Mouse (Mus musculus): ENCODE data around the gene Nfe2l1. TPM values are rescaled to one million over a fixed set of nuclear protein-coding genes. Genes with fewer than 3 reads are reported as not detected.

The Nfe2l1 gene
- polyA plus RNA-seq, 1 experiment from 2014 or later: 40.1 TPM

DNA sequence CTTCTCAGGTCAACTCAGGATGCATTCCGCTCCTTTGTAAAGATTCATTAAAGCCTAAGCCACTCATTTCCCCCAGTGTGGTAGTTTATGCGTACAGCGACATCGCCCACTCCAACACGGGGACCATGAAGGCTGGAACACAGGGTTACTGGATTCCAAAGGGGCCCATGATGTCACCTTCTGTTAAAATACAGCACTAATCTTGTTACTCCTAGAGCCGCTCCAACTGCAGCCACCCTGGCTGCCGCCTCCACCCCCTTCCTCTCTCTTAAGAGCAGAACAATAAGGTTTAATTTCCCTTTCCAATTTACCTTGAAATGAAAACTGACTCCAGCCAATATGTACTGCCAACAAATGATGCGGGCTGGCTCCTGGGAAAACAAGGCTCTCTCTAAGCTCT lies 54.7 kb downstream of the Nfe2l1 start:
- 0 out of 2 replicates have a peak overlapping the region, but pooled peaks have one; percentile 82 for H3K4me2 ChIP-seq (ENCODE audit: low read length)
- DNase-seq (no peak), ATAC-seq (ENCODE audit: low FRiP score, low TSS enrichment) (no peak)
- no peaks in the 10 kb centered on the region for H3K27me3 ChIP-seq (ENCODE audit: control insufficient read depth, insufficient read depth, low read length)
- H3K4me3 ChIP-seq (replicated peaks; ENCODE audit: low read depth, low read length): no peak overlapping the region
- no peak overlapping the region for H3K9ac ChIP-seq (replicated peaks; ENCODE audit: low read length)
- H3K36me3 ChIP-seq (ENCODE audit: control insufficient read depth, insufficient read depth, low read length): peaks cover 40% of the 10 kb centered on the region
- peaks cover 8% of the 10 kb centered on the region for H3K4me1 ChIP-seq (ENCODE audit: control insufficient read depth, insufficient read depth, low read length)
- no peak overlapping the region for H3K27ac ChIP-seq (replicated peaks; ENCODE audit: low read depth, low read length)
- H3K9me3 ChIP-seq (ENCODE audit: control insufficient read depth, low read length): no peaks in the 10 kb centered on the region
- 84% methylated on average over 8 of the region's 8 CpGs for WGBS

DNA sequence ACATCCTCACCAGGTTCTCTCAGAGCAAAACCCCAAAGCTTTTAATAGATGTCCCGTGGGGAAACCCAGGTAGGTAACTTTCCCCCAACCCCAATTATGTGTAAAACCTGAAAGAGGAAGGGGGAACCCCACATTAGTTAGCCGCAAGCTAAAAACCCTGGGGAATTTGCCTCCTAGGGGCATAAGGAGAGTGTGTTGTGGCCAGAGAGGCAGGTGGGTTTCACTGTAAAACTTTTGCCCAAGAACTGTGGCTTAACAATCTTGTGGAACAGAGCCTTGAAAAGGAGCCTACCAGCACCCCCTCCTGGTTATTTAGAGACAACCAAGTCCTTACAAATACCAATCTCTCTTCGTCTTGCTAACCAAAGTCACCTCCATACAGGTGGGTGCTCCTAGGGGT lies 55.2 kb downstream of the Nfe2l1 start:
- no peak for ATAC-seq (ENCODE audit: low FRiP score, low TSS enrichment)
- H3K4me3 ChIP-seq (replicated peaks; ENCODE audit: low read depth, low read length): no peak overlapping the region
- no peak overlapping the region for H3K9ac ChIP-seq (replicated peaks; ENCODE audit: low read length)
- H3K4me1 ChIP-seq (ENCODE audit: control insufficient read depth, insufficient read depth, low read length): peaks cover 8% of the 10 kb centered on the region
- H3K27me3 ChIP-seq (ENCODE audit: control insufficient read depth, insufficient read depth, low read length): no peaks in the 10 kb centered on the region
- no peaks in the 10 kb centered on the region for H3K9me3 ChIP-seq (ENCODE audit: control insufficient read depth, low read length)
- DNase-seq: no peak
- H3K36me3 ChIP-seq (ENCODE audit: control insufficient read depth, insufficient read depth, low read length): peaks cover 45% of the 10 kb centered on the region
- 0 out of 2 replicates have a peak overlapping the region, but pooled peaks have one; percentile 82 for H3K4me2 ChIP-seq (ENCODE audit: low read length)
- WGBS: 82% methylated on average over 3 of the region's 3 CpGs
- H3K27ac ChIP-seq (replicated peaks; ENCODE audit: low read depth, low read length): no peak overlapping the region

DNA sequence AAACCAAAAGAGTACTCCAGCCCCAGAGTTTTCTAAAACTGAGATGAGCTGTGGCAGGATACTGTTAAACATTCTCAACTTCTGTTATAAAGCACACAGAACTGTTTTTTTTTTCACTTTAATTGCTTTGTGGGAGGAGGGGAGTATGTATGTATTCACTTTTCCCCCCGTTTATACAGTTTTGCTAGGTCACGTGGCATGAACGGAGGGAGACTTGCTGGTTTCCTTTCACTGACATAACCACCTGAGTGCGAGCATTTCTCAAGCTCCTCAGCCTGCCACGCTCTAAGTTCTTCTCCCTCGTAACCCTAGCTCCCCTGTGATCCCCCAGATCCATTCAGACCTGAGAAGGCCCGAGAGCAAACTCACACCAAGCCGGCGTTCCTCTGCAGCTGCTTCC lies 57.4 kb downstream of the Nfe2l1 start:
- Histone ChIP-seq H3K27me3 (ENCODE audit: control insufficient read depth, insufficient read depth, low read length) (no peaks in the 10 kb centered on the region), H3K9me3 (ENCODE audit: control insufficient read depth, low read length) (no peaks in the 10 kb centered on the region), H3K9ac (replicated peaks; ENCODE audit: low read length) (no peak overlapping the region), H3K4me1 (ENCODE audit: control insufficient read depth, insufficient read depth, low read length) (peaks cover 15% of the 10 kb centered on the region), H3K36me3 (ENCODE audit: control insufficient read depth, insufficient read depth, low read length) (peaks cover 64% of the 10 kb centered on the region), H3K4me3 (replicated peaks; ENCODE audit: low read depth, low read length) (no peak overlapping the region), H3K27ac (replicated peaks; ENCODE audit: low read depth, low read length) (no peak overlapping the region), H3K4me2 (ENCODE audit: low read length) (no peak overlapping the region)
- DNase-seq (no peak), ATAC-seq (ENCODE audit: low FRiP score, low TSS enrichment) (no peak)
- 92% methylated on average over 9 of the region's 9 CpGs for WGBS

DNA sequence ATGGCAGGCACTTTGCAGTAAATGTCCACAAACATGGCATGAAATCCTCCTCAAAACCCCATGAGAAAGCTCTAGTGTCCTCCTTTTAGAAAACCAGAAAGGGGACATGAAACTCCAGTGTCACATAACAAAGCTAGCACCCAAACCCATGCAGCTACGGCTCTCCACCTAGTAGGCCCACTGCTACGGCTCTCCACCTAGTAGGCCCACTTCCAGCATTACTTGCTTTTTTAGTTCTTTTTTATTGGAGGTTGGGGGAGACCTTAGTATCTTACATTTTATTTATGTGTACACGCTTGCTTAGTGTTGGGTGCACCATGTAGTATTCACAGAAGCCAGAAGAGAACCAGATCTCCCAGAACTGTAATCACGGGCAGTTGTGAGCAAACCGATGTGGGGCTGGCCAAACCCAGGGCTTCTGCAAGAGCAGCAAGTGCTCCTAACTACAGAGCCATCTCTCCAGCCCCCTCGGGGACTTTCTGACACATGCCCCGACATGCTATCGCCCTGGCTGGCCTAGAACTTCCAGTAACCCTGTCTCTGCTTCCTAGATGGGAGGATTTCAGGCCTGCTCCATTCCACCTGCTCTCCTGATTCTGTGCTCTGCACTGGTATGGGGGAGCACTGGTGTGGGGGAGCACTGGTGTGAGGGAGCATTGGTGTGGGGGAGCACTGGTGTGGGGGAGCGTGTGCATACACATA lies 58.3 kb downstream of the Nfe2l1 start:
- Histone ChIP-seq H3K27me3 (ENCODE audit: control insufficient read depth, insufficient read depth, low read length) (no peaks in the 10 kb centered on the region), H3K27ac (replicated peaks; ENCODE audit: low read depth, low read length) (no peak overlapping the region), H3K9ac (replicated peaks; ENCODE audit: low read length) (no peak overlapping the region), H3K4me2 (ENCODE audit: low read length) (no peak overlapping the region), H3K9me3 (ENCODE audit: control insufficient read depth, low read length) (no peaks in the 10 kb centered on the region), H3K4me1 (ENCODE audit: control insufficient read depth, insufficient read depth, low read length) (peaks cover 15% of the 10 kb centered on the region), H3K4me3 (replicated peaks; ENCODE audit: low read depth, low read length) (no peak overlapping the region), H3K36me3 (ENCODE audit: control insufficient read depth, insufficient read depth, low read length) (peaks cover 64% of the 10 kb centered on the region)
- WGBS: 97% methylated on average over 9 of the region's 9 CpGs
- ATAC-seq (ENCODE audit: low FRiP score, low TSS enrichment) (no peak), DNase-seq (no peak)

DNA sequence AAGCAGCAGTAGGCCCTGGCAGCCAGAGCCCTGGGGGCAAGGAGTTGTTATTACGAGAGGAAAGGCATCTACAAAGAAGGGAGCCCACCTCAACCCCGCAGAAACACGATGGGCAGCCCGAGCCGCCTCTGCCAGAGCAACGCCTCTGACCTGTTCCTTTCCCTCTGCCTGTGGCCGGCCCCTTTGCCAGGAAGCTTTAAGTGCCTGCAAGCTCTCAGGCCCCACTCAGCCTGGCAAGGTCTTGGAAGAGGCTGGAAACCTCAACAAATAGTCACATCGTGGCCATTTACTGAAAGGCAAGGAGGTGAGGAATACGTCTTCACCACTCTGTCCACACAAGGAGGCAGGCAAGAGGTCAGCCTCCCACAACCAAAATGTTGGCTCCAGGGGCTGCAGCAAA lies 61.5 kb downstream of the Nfe2l1 start:
- Histone ChIP-seq H3K9ac (replicated peaks; ENCODE audit: low read length) (no peak overlapping the region; the same call in 1 of the 2 replicates), H3K4me2 (ENCODE audit: low read length) (no peak overlapping the region), H3K4me1 (ENCODE audit: control insufficient read depth, insufficient read depth, low read length) (peaks cover 20% of the 10 kb centered on the region; the same call in 1 of the 2 replicates), H3K9me3 (ENCODE audit: control insufficient read depth, low read length) (no peaks in the 10 kb centered on the region), H3K4me3 (replicated peaks; ENCODE audit: low read depth, low read length) (no peak overlapping the region), H3K36me3 (ENCODE audit: control insufficient read depth, insufficient read depth, low read length) (peaks cover 56% of the 10 kb centered on the region), H3K27me3 (ENCODE audit: control insufficient read depth, insufficient read depth, low read length) (no peaks in the 10 kb centered on the region), H3K27ac (replicated peaks; ENCODE audit: low read depth, low read length) (peak overlapping the region; percentile 39; the same call in 1 of the 2 replicates)
- WGBS: 70% methylated on average over 9 of the region's 9 CpGs
- no peak for DNase-seq
- no peak for ATAC-seq (ENCODE audit: low FRiP score, low TSS enrichment)

MicroRNAs encoded within 50 kb of the gene (microRNA counts, 519-probe panel; counts per million panel counts)
- 4,826 counts per million, percentile 44 among the panel's probes with 10 or more counts for microRNA mmu-miR-152

Small RNA genes within 50 kb of the gene (microRNA-seq; reads per million reads assigned to microRNA genes)
- gene Mir152: 46.9 reads per million, percentile 48 among the genes with 10 or more reads in this experiment

Other genes with a start within 250 kb of the Nfe2l1 start
- 25.8 and 29.6 TPM in 2 replicates for gene Snx11, start 52.4 kb downstream of the Nfe2l1 start, polyA plus RNA-seq (2014; fragmentation: Nextera tagmentation; extraction: Ambion mirVana)
- gene Cbx1, start 40.8 kb downstream of the Nfe2l1 start, polyA plus RNA-seq (2014; fragmentation: Nextera tagmentation; extraction: Ambion mirVana): 73.9 and 76.4 TPM in 2 replicates
- gene Copz2, start 19.9 kb upstream of the Nfe2l1 start, polyA plus RNA-seq (2014; fragmentation: Nextera tagmentation; extraction: Ambion mirVana): 6.5 and 16.0 TPM in 2 replicates
- 85.2 and 90.2 TPM in 2 replicates for gene Cdk5rap3, start 86.5 kb upstream of the Nfe2l1 start, polyA plus RNA-seq (2014; fragmentation: Nextera tagmentation; extraction: Ambion mirVana)
- gene Prr15l, start 98.1 kb upstream of the Nfe2l1 start, polyA plus RNA-seq (2014; fragmentation: Nextera tagmentation; extraction: Ambion mirVana): 0.16 and 0.24 TPM in 2 replicates
- 18.9 and 20.9 TPM in 2 replicates for gene Pnpo, start 114.0 kb upstream of the Nfe2l1 start, polyA plus RNA-seq (2014; fragmentation: Nextera tagmentation; extraction: Ambion mirVana)
- gene Sp2, start 153.0 kb upstream of the Nfe2l1 start, polyA plus RNA-seq (2014; fragmentation: Nextera tagmentation; extraction: Ambion mirVana): 12.3 and 17.2 TPM in 2 replicates
- 0.15 TPM in 1 of 2 replicates, not detected in the other for gene Sp6, start 183.4 kb upstream of the Nfe2l1 start, polyA plus RNA-seq (2014; fragmentation: Nextera tagmentation; extraction: Ambion mirVana)
- gene Scrn2, start 200.0 kb upstream of the Nfe2l1 start, polyA plus RNA-seq (2014; fragmentation: Nextera tagmentation; extraction: Ambion mirVana): 11.3 and 15.6 TPM in 2 replicates
- 2.3 and 3.0 TPM in 2 replicates for gene Lrrc46, start 211.4 kb upstream of the Nfe2l1 start, polyA plus RNA-seq (2014; fragmentation: Nextera tagmentation; extraction: Ambion mirVana)
- 54.2 and 62.2 TPM in 2 replicates for gene Mrpl10, start 211.6 kb upstream of the Nfe2l1 start, polyA plus RNA-seq (2014; fragmentation: Nextera tagmentation; extraction: Ambion mirVana)
- gene Osbpl7, start 220.7 kb upstream of the Nfe2l1 start, polyA plus RNA-seq (2014; fragmentation: Nextera tagmentation; extraction: Ambion mirVana): 7.8 and 8.9 TPM in 2 replicates

Measured in midbrain, embryonic 14.5 days (tissue).